Mouse (Mus musculus): ENCODE results near the gene Cd247.

Cd247 gene

GRCm38 (mm10) chr1:165853131-165853721, 64.7 kb downstream of the Cd247 start:
- no peak for DNase-seq (ENCODE audit: low spot score)

DNA sequence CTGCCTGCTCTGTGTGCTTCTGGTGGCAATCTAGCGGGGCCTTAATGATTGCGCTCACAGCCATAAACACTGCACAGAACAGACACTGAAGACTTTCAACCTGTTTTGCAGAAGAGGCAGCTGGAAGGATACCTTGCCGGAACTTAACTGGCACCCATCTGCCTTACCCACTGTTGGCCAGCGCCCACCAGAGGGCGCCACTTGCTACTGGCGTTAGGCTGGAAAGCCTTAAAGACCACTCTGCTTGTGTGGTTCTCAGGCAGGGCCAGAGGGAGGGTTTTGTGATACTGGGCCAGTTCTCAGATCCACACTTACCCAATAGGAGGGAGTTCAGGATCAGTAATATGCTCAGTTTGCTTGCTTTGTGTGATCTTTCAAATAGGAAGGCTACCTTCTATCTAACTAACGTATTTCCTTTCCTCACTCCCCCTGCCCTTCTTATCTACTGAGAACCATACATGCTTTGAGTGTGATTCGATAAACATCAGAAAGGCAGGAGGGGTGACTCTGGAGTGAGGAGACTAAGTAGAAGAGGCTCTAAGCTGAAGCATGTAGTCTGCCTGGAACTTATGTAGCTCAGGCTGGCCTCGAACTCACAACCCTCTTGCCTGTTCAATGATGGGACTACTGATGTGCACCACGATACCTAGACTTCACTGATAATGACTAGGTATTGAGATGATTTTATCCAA, 65.4 kb downstream of the Cd247 start:
- DNase-seq (ENCODE audit: low spot score): peak; percentile 75

- DNase-seq (ENCODE audit: low spot score): no peak
Measured at GRCm38 (mm10) chr1:165855759-165856545, 67.5 kb downstream of the Cd247 start.

- no peak for DNase-seq (ENCODE audit: low spot score)
Measured at GRCm38 (mm10) chr1:165857279-165857678, 68.8 kb downstream of the Cd247 start.

GRCm38 (mm10) chr1:165858356-165858755, 69.9 kb downstream of the Cd247 start:
- DNase-seq (ENCODE audit: low spot score): no peak

DNA sequence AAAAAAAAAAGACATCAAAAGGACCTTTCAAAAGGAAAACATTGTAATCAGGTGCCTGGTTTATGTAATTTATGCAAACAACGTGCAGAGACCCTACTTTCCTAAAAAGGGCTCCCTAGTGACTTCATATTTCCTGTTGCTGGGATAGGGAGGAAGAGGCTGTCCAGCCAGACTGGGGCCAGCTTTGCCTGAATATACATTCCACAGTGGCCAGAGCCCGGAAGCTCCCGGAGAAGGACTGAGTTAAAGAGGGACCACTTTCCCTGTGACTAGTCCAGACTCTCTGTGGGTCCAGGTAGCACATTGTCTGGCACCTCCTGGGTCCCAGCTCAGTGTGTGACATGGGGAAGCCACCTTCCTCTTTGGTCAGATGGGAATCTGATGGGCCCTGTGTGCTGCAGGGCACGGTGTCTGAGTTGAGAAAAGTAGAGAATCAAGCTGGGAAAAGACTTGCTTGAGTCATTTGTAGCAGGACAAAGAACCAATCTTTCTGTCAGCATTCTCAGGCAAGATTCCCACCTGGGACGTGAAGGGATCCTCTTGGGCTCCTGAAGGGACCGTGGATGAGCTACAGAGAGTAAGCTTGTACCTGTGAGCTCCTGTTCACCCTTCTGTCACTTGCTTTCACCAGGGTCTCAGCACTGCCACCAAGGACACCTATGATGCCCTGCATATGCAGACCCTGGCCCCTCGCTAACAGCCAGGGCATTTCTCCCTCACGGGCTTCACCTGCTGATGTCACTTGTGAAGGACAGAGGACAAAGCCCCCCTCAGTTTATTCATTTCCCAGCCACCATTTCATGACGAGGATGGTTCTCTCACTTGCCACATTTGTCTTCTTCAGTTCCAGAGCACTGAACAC, 72.1 kb downstream of the Cd247 start:
- DNase-seq (ENCODE audit: low spot score): no peak

- no peak for DNase-seq (ENCODE audit: low spot score)
Measured at GRCm38 (mm10) chr1:165861235-165861609, 72.7 kb downstream of the Cd247 start.

DNA sequence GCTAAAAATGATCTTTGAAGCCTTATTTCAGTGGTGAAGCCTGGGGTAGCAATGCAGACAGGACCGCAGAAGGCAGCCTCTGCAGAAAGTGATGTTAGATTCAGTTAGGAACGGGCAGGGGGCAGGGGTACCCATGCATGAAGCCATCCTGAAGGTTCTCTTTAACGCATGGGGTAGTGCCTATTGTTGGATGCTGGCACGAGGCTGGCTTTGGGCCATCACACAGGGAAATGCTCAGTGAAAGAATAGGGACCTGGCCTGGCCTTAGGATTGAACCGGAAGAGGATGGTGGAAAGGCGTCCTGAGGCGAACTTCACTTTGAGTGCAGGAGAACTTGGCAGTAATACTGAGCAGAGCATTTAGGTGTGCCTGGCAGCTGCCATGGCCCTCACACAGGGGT, 73.6 kb downstream of the Cd247 start:
- no peak for DNase-seq (ENCODE audit: low spot score)

GRCm38 (mm10) chr1:165864864-165865795, 76.6 kb downstream of the Cd247 start:
- DNase-seq (ENCODE audit: low spot score): no peak

DNA sequence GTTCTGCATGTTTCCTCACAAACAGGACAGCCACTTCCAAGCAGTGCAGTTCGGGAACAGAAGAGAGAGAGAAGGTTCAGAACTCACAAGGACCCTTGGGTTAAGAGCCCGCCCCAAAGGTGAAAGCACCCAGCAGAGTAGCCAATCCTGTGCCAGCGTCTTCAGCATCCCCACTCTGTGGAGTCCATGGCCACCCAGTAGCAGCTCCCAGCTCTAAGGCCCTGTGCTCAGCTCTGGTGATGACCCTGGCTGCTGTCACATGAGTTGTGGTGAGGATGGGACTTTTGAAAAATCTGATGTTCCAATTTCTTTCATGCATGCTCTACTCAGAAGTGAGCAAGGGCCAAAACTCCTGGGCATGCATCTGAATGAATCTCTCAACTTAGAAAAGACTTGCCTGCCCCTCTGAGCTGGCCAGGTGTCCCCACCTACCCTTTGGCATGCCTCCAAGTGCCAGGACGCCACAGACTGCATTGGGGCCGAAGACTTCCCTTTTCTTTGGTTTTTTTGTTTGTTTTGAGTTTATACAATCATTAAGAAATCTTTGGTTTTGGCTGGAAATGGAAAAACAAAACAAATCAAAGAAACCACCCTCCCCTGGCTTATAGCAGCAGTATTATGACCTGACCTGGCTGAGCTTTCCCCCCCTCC, 78.3 kb downstream of the Cd247 start:
- no peak for DNase-seq (ENCODE audit: low spot score)

- no peak for DNase-seq (ENCODE audit: low spot score)
Measured at GRCm38 (mm10) chr1:165868659-165869058, 80.2 kb downstream of the Cd247 start.

DNA sequence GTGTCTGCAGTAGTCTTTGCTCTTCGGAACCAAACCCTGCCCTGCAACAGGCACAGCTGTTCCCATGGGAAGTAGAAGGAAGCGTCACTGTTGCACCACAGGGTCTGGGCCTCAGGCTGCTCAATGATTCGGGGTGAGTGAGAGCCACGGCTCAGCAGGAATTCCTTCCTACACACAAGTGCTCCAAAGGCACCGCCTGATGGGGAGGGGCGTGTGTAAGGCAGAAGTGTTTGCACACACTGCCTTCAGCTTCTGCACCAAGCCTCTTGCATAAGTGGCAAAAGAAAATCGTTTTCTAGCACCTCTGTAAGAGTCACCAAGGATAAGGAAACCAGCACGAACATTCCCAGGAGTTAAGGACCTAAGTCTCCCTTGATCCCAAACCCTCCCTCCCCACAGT, 86.2 kb downstream of the Cd247 start:
- DNase-seq (ENCODE audit: low spot score): no peak

DNA sequence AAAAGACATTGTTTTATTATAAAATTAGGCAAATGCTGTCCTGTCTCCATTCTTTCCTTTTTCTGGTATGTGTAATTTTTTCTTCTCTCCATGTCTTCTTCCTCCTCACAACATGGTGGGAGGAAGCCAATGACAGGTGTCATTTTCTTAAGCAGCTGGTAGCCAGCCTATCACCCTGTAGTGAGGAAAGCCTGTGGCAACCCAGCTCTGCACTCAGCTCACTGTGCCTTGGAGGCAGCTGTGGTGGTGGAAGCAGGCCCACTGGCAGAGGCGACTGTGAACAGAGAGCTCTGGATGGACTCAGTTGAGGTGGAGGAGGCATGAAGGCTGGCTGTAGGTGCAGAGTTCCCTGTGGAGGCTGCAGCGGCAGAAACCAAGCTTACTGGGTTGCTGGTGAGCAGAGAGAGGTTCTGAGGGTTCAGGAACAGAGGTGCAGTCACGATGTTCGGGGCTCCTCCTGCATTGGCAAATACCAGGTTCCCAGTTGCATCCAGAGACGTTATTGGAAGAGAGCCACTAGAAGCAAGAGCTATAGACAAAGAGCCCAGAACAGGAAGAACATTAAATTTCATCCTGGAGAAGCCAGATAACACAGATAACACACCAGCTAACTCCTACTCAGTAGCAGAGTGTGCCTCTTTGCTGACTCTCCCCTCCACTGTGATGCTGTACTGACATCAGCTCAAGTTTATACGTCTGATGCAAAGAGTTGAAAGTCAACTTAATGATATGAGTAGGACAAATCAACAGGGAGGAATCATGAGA, 87.2 kb downstream of the Cd247 start:
- DNase-seq (ENCODE audit: low spot score): no peak

DNA sequence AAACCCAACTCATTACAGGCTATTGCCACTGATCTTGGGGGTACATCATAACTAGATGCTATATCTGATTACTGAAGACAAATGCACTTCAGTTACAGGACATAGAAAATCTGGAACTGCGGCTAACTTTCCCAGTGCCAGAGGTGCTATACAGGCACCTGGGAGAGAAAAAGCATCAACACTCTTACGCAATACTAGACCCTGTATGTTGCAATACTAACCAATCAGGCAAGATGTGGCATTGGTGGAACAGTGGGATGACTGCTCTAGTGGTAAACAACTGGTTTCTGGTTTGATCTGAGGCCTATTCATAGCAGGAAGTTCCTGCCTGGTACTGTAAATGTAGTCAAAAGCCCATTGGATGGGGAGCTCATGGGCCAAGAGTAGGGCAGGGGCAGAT, 90.3 kb downstream of the Cd247 start:
- no peak for DNase-seq (ENCODE audit: low spot score)

DNA sequence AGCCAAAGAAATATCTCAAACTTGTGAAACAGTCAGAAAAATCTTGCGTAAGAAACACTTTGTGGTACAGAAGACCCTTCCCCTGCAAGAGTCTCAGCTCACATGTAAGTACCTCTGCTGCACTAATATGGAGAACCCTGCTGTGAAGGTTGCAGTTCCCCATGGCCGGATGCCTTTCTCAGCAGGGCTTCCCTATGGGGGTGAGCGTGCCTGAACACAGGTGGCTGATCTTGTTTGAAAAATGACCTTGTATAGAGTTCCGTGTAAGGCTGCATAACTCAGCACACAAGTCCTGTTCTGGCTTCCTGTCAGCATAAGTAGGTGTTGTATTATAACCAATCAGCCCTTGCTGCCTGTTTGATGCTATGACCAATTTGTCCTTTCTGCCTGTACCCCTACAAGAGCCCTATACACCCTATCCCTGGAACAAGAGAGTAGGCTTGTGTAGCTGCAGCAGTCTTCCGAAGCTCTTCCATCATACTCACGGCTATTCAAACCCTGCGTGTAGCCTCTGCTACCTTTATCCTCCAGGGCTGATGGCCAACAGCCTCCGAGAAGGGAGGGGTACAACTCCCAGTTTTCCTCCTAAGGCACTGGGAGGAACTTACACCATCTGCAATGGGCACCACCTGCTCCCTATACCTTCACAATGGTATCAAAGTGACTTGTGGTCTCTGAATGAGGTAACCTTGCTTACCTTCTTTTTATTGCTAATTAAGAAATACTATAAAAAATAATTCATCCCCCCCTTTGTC, 93.8 kb downstream of the Cd247 start:
- no peak for DNase-seq (ENCODE audit: low spot score)

GRCm38 (mm10) chr1:165891686-165892085, 103.2 kb downstream of the Cd247 start:
- no peak for DNase-seq (ENCODE audit: low spot score)

- no peak for DNase-seq (ENCODE audit: low spot score)
Measured at GRCm38 (mm10) chr1:165903596-165903995, 115.1 kb downstream of the Cd247 start.

DNA sequence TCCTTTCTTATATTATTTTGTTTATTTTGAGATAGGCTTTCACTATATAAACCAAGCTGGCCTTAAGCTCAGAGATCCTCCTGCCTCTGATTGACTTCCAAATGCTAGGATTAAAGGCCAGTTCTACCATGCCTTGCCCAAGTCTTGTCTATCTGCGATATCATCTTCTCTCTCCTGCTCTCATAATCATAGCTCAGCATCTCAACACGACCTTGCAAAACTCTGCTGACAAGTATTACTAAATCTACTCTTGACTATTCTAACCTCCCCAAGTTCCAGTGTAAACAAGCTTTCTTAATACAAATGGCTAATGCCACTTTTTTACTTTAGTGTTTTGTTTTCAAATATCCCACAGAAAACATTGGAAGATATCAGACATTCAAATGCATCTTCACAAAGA, 119.7 kb downstream of the Cd247 start:
- no peak for DNase-seq (ENCODE audit: low spot score)

DNA sequence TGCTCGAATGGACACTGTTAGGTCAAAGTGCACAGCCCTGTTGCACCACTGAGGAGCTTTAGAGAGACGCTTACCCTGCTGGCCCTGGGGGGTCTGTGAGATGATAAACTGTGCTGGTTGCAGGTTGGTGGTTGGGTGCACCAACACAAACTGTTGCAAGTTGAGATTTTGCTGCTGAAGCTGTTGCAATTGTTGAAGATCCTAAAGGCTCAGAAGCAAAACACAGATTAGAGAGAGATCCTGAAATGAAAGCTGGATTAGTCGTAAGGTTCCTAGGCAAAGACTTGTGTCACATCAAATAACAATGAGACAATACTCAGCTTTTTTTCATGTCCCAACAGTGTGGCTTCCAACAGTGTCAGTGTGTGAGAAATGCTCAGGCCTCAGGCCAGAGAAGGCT, 120.3 kb downstream of the Cd247 start:
- DNase-seq (ENCODE audit: low spot score): no peak
